Mouse (Mus musculus) ovary, postnatal 36 days (tissue): ENCODE measurements around the gene Rnf41.

ENCODE experiments used
- DNase-seq: peaks from one replicate; pipeline ENCODE4 v3.0.0; 2022; ENCODE audit warnings: low spot score, mixed read lengths

The Rnf41 gene

GRCm38 (mm10) chr10:128474366-128474765 is 62.9 kb downstream of the Rnf41 start:
- no peak for DNase-seq

- DNase-seq, result no peak
Observed at GRCm38 (mm10) chr10:128486370-128486769, 74.9 kb downstream of the Rnf41 start.

GRCm38 (mm10) chr10:128487861-128488712 is 76.6 kb downstream of the Rnf41 start:
- DNase-seq, result no peak

- no peak for DNase-seq
Observed at GRCm38 (mm10) chr10:128488776-128489175, 77.3 kb downstream of the Rnf41 start.

GRCm38 (mm10) chr10:128489380-128489779 is 77.9 kb downstream of the Rnf41 start:
- DNase-seq, result no peak

- no peak for DNase-seq
Observed at GRCm38 (mm10) chr10:128489785-128490184, 78.3 kb downstream of the Rnf41 start.

GRCm38 (mm10) chr10:128490232-128490631 is 78.8 kb downstream of the Rnf41 start:
- DNase-seq, result no peak

- DNase-seq, result no peak
Observed at GRCm38 (mm10) chr10:128490912-128491311, 79.5 kb downstream of the Rnf41 start.
